Mouse (Mus musculus) brain, adult 2 months (tissue): ENCODE measurements around the gene Sptb.
A peak's percentile ranks its signal among the peaks of the same experiment; 100 is the strongest.

Experiments used
- DNase-seq: peaks from one replicate; pipeline ENCODE4 v3.0.0; 2011; ENCODE audit warnings: low read depth, low spot score

The Sptb gene

GRCm38 (mm10) chr12:76710351-76711100, at the start of gene Sptb:
Sptb (minus strand) TSS chr12:76710547.
- DNase-seq: peak; percentile 95

GRCm38 (mm10) chr12:76752652-76753318, 42.4 kb upstream of the Sptb start:
- DNase-seq: peak; percentile 91

- peak; percentile 66 for DNase-seq
These were observed 40.6 kb upstream of the Sptb start for GRCm38 (mm10) chr12:76750866-76751459.

DNA sequence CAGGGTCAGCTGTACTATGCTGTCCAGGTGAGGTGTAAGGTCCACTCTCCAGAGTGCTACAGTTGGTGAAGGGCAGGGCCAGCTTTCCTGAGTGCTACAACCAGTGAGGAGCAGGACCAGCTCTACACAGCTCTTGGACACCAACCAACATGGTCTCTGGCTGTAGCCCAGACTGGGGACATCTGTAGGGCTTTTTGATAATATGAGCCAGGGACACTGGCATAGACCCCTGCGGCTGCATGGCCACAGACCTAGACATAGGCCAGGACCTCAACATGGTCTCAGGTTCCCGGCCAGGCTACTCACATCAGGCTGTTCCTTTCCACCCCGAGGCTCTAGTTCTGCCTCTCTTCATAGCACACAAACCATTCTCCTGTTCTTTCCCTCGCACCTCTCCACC, 17.6 kb upstream of the Sptb start:
- DNase-seq: no peak

- DNase-seq: peak; percentile 45
These were observed 11.7 kb upstream of the Sptb start for GRCm38 (mm10) chr12:76722026-76722425.

DNA sequence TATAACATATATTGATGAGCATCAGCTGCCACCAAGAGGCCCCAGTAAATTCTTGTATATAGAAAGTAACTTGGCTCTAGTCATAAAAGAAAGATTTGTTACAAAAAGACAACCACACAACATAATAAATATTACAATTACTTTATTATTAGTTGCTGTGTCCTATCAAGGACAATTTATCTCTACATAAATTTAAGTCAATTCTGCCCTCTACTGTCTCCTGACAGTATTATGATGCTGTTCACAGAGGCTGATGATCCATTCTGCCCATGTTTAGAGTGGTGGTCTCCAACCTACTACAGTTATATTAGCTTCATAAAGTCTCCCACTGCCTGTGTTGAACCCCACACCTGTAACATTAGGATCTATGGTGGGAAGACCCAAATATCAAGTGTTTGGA, 10.2 kb upstream of the Sptb start:
- DNase-seq: peak; percentile 27

GRCm38 (mm10) chr12:76718384-76718783, 8.0 kb upstream of the Sptb start:
- no peak for DNase-seq

GRCm38 (mm10) chr12:76709795-76710350, 474 bp downstream of the Sptb start:
- DNase-seq: peak; percentile 91

DNA sequence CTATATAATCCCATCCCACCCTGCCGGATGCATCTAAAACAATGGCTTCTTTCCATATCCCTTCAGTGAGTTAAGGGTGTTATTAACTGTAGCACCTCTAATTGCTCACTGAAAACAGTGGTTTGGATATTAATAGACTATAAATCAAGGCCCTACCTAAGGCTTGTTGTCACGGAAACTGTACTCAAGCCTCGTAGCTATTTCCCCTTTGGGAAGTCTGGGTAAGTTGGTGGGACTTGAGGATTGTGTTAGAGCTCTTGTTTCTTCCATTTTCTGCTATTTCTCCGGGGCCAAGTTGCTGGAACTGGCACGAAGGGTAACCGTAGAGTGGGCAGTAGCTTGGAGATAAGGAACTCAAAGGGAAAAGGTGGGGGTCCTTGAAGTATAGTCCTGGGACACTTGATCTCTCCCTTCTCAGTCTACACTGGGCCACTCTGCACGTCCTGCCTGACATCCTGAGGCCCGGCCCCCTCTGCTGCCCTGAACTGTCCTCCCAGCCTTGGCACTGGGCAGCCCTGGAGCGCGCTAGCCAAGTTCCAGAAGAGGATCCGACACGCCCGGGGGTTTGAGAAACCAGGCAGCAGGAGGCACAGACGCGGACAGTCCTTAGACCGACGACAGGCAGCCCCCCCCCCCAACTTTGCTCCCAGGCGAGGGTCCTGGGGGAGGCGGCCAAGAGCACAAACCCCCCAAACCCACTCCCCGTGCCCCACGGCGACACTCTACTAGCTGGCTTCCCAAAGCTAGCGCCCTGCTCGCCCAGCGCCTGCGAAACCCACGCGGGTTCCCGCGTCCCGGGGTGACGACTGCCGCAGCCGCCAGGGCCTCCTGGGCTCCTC, 1.2 kb downstream of the Sptb start:
- DNase-seq: peak; percentile 85

GRCm38 (mm10) chr12:76708181-76708580, 2.2 kb downstream of the Sptb start:
- DNase-seq: no peak

GRCm38 (mm10) chr12:76696380-76696935, 13.9 kb downstream of the Sptb start:
- peak; percentile 62 for DNase-seq

GRCm38 (mm10) chr12:76695773-76696172, 14.6 kb downstream of the Sptb start:
- DNase-seq: no peak

- DNase-seq: peak; percentile 90
These were observed 15.4 kb downstream of the Sptb start for GRCm38 (mm10) chr12:76694801-76695505.

- peak; percentile 60 for DNase-seq
These were observed 22.7 kb downstream of the Sptb start for GRCm38 (mm10) chr12:76687498-76688200.

- DNase-seq: no peak
These were observed 24.7 kb downstream of the Sptb start for GRCm38 (mm10) chr12:76685647-76686046.

DNA sequence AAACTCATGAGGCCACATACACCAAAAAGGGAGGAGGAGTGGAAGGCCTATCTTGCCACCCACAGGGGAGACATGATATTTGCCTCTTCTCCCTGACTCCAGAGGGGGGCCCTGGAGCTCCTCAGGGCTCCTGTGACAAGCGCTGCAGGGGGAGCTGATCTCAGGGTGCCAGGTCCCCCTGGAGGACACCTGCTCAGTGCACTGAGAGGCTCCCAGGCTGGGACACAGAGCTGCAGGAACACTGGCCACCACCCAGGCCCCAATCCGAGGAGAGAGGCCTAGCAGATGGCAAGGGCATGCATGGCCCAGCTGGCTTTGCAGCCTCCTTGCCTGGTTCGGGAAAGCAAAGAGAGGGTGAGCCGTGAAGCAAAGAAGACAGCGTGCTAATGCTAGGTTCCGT, 25.9 kb downstream of the Sptb start:
- peak; percentile 92 for DNase-seq

GRCm38 (mm10) chr12:76681937-76682336, 28.4 kb downstream of the Sptb start:
- no peak for DNase-seq

- DNase-seq: peak; percentile 55
These were observed 33.3 kb downstream of the Sptb start for GRCm38 (mm10) chr12:76677068-76677467.

- peak; percentile 68 for DNase-seq
These were observed 33.9 kb downstream of the Sptb start for GRCm38 (mm10) chr12:76676477-76676876.

DNA sequence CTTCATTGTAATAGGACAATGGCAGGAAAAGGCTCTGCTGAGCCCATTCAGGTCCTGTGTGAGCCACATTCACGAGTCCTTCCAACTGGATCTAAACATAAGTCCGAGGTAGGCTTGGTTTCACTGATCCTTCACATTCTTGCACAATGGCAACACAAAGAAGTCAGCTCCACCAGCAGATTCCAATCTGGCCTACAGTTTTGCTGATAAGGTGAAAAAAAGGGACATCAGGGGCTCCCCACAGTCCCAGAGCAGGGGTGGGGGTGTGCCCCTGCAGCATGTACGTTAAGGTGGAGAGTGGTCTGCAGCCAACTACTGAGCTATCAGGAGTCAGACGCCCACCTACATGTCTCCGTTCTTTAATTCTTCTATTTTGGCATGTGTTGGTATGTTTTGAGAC, 35.0 kb downstream of the Sptb start:
- no peak for DNase-seq
